Mouse (Mus musculus): ENCODE data around the gene U2af2. TPM values are rescaled to one million over a fixed set of nuclear protein-coding genes. Genes with fewer than 3 reads are reported as not detected.

The U2af2 gene
- total RNA-seq, 1 experiment from 2014 or later, result 166 TPM

DNA sequence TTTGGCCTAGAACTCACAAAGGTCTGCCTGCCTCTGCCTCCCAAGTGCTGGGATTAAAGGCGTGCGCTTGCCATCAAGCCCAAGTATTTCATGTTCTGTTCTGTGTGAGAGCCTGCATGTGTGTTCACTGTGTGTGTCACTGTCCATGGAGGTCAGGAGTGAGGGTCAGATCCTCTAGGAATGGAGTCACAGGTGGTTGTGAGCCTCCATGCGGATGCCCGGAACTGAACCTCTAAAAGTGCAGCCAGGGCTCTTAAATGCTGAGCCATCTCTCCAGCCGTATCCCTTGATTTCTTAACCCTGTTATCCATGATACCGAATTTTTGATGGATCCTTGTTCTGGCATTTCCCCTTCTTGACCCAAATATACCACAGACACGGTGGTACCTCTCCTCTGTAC is 24.9 kb upstream of the U2af2 start:
- DNase-seq, result no peak

DNA sequence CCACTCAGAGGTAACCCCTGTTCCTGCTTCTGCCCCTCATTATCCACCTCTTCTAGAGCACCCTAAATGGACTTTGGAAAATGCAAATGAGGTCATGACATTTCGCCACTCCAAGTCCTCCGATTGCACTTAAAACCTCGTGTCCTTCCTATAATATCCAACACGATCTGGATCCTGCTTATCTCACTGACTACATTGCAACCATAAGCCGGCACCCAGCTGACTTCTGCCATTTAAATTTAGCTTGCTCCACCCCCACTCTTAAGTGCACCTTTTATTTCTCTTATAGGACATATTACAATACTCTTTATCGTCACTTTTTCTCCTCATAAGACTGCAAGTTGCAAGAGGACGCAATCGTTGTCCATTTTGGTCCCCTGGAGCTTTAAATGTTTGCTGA is 24.5 kb upstream of the U2af2 start:
- no peak for DNase-seq

DNA sequence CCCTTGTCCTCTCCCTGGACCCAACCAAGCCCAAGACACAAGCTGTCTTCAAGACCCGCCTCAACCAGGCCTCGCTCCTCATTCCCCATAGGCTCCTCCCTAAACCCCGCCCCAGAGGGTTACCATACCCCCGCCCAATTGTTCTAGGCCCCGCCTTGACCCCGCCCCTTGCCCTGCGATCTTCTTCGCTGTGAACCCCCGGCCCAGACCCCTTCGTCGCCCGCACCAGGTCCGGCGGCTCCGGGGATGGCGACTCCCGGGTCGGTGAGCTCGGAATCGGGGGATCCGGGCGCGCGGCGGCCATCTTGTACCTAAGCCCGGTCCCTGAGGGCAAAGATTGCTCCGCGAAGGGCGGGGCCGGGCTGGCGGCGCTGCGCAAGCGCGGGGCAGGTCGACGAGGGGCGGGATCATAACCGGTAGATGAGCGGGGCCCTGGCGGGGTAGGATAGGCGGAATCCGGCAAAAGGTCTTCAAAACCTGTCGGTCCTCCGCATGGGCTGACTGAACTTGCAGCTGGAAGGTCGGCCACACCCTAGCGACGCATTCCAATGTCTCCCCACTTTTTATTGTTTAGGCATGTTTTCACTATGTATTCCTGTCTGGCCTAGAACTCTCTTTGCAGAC is 23.7 kb upstream of the U2af2 start, which contains the start of gene Zfp784:
TSS of gene Zfp784 (minus strand) at position 338 of the 624 bp plus-strand sequence.
- peak; percentile 97 for DNase-seq

- no peak for DNase-seq
Observed at GRCm38 (mm10) chr7:5038940-5039339, 23.0 kb upstream of the U2af2 start.

GRCm38 (mm10) chr7:5044981-5045380 is 17.0 kb upstream of the U2af2 start:
- no peak for DNase-seq

DNA sequence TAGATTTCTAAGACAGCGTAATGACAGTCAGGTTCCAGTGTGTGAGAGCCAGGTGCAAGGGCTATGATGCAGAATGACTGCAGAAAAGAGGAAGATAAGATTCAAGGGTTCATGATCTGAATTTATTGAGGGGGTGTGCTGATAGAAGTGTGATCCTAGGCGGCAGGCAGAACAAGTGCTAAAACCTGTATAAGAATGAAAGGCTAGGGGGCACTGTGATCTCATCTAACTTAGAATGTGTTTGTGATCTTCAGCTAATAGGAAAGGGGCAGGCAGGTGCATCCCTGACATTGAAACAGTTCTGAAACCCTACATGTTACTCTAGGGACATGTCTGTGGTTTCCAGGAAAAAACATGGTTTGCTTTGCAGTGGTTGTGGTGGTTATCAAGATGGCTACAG is 15.8 kb upstream of the U2af2 start:
- no peak for DNase-seq

DNA sequence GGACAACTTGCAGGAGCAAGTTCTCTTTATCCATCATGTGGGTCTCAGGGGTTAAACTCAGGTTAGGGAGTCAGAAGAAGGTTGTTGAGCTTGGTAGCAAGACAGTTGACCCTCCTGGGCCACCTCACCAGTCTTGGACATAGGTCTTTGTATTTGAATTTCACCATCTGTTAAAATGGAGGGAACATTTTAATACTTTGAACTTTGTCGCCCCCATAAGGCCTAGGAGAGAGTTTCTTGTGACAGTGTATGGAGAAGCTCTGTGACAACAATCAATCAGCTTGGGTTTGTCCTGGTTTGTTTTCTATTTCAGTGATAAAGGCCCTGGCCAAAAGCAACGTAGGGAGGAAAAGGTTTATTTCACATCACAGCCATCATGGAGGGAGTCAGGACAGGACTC is 14.6 kb upstream of the U2af2 start:
- no peak for DNase-seq

DNA sequence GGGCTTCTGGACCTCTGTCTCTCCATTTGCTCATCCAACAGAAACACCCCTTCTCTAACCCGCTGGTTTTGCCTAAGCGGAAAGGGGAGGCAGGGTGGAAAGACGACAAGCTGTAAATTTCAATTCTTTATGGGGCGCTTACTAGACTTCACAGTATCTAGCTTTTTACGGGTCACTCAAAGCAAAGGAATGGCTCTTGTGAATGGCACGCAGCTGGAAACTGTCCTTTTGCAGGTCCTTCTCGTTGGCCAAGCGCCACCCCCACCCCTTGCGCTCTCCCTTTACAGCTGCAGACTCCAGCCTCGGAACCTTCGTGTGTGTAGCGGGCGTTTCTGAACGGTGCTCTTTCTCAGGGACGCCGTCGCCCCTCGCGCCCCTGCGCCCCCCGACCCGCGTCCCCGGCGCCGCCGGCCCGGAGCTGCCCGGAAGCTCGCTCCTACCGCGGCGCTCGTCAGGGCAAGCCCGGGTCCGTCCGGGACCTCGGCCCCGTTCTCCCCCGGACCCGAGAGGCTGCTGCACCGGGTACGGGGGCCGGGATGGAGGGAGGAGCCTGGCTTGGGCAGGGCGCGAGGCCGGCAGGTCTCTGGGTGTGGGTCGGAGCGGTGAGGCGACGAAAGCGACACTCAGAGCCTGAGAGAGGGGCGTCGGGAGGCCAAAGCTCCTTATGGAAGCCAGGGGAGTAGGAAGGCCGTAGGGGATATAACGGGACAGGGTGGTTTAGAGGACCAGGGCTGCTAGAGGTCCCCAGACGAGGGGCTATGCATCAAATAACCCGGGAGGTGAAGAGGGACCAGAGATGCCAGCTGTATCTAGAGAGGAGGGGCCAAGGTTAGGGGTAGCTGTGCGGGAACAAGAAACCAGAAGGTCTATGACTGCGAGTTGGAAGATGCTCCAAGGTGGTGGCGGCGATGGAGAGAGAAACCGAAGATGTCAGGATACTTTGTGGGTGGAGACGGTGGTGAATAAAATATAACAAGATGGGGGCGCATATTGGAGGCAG is 10.4 kb upstream of the U2af2 start, which contains the start of gene Zfp580:
TSS of gene Zfp580 (plus strand) at position 346 of the 1,000 bp plus-strand sequence.
- DNase-seq, result peak; percentile 88

GRCm38 (mm10) chr7:5052438-5052837 is 9.5 kb upstream of the U2af2 start:
- no peak for DNase-seq

DNA sequence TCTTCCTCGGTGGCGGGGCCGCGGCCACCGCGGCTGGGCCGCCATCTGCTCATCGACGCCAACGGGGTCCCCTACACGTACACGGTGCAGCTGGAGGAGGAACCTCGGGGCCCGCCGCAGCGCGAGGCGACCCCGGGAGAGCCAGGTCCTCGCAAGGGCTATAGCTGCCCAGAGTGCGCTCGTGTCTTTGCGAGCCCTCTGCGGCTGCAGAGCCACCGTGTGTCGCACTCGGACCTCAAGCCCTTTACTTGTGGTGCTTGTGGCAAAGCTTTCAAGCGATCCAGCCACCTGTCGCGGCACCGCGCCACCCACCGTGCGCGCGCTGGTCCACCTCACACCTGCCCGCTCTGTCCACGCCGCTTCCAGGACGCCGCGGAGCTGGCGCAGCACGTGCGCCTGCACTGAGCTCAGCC is 9.0 kb upstream of the U2af2 start:
- no peak for DNase-seq

DNA sequence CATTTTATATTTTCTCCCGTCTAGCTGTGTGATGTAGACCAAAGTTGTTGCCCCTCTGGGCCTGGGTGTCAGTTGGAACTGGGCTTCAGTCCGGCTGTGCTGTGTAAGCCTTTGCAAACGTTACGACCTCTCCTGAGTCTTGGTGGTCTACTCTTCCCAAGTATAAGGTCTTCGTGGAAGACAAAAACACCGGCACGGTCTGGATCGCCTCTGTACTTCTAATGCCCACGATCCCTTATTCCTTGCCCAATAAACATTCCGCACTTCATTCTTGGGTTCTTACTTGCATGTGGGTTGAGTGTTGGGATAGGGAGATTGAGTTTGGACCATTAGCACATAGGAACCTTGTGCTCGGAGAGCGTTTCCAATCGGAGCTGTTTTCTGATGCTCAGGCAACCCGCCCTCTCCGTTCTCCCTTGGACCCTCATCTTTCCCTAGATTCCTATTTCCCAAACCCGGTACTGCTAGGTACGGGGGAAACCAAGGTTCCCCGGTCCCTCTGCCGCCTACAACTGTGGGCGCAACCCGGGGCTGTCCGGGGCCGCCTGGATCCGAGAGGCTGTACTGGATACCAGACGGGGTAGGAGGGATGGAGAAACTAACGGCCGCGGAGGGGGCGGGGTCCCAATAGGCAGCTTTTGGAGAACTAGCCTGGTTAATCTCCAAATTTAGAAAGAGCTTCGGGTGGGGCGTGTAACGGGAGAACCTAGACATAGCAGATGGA is 8.3 kb upstream of the U2af2 start:
- DNase-seq, result no peak

- DNase-seq, result no peak
Observed at GRCm38 (mm10) chr7:5056651-5057263, 5.2 kb upstream of the U2af2 start.

- no peak for DNase-seq
Observed at GRCm38 (mm10) chr7:5057381-5057780, 4.6 kb upstream of the U2af2 start.

DNA sequence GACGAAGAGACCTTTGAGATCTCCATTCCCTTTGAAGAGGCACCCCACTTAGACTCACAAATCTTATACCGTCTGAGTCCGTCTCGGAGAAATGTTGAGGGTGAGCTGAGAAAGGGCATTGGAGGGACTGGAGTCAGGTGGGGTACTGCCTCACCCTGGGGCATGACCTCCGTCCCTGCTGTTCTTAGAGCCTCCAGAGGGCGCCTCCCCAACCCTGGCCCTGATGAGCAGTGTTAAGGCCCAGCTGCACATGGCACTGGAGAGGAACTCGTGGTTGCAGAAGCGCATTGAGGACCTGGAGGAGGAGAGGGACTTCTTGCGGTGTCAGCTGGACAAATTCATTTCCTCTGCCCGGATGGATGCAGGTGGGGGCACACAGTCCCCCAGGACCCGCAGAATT is 4.1 kb upstream of the U2af2 start:
- peak; percentile 35 for DNase-seq

- DNase-seq, result no peak
Observed at GRCm38 (mm10) chr7:5058631-5059030, 3.3 kb upstream of the U2af2 start.

DNA sequence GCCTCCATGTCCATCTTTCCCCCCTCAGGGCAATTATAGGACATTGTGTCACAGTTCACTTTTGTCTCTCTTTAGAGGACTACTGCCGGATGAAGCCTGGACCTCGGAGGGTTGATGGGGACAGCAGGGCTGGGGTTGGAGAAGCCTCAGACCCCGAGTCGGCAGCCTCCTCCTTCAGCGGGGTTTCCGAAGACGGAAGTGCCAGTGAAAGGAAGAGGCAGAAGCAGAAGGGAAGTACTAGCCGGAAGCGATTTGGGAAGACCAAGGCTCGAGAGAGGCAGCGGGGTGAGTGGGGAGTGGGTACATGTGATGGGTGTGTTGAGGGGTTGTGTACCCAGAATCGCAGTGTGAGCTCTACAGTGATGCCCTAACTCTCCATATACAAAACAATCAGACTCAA is 2.5 kb upstream of the U2af2 start:
- DNase-seq, result no peak

- DNase-seq, result peak; percentile 89
Observed at GRCm38 (mm10) chr7:5060239-5060731, 1.7 kb upstream of the U2af2 start.

GRCm38 (mm10) chr7:5060944-5061773 is 784 bp upstream of the U2af2 start:
- DNase-seq, result peak; percentile 98

DNA sequence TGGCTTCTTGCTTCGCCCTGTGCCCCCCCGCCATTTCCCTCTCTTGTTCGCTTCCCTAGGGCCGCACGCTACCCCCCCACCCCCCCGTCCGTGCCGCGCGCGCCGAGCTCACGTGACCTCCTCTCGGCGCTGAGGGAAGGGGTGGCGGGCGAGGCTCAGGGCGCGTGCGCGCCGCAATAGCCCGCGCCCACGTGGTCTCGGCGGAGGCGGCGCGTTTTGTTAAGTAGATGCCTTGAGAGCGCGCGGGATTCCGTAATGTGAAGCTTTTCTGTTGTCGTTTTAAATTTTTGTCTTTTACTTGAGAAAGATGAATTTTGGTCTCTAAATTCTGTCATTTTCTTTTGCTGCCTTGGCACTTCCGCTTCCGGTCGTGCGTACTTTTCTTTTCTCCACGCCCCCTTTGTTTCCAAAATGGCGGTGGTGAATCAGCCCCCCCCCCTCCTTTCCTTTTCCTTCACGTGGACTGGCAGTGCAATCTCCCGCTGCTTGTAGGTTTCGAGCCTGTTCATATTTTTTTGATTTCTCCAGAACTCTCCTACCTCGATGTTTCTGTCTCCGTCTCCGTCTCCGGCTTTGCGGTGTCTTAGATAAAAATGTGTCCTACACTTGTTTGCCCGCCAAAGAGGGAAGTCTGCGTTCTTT is 538 bp downstream of the U2af2 start:
- DNase-seq, result peak; percentile 85

- no peak for DNase-seq
Observed at GRCm38 (mm10) chr7:5064886-5065285, 2.9 kb downstream of the U2af2 start.

DNA sequence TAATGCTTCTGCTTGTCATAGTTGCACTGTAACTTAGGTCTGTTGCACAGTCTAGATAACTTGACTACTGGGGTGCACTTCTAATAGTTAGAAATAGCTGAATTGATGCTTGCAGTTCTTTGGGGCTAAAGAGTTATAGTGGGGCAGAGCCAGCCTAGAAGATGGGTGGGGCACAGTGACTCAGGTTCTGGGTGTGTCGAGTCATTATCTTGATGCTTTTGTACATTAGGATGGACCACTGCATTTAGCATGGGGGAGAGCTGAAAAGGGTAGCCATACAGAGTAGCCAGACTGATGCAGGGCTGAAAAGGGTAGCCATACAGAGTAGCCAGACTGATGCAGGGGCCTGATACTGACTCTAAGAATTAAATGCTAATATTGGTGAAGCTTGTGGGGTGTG is 11.6 kb downstream of the U2af2 start:
- no peak for DNase-seq

All from adrenal gland, postnatal 14 days (tissue).